Mouse (Mus musculus) kidney, embryonic 14.5 days (tissue): ENCODE measurements around the gene Foxo3. TPM values are rescaled to one million over a fixed set of nuclear protein-coding genes. Genes with fewer than 3 reads are reported as not detected.

Experiments used
- ATAC-seq: fragments of 200-750 bp; cut with Nextera tagmentation; 2 replicates; pipeline ENCODE4 v1.8.0; 2017; ENCODE audit warnings: moderate number of reproducible peaks, mild to moderate bottlenecking, moderate TSS enrichment, moderate library complexity; ENCODE audit not compliant: low FRiP score, low TSS enrichment
- H3K27ac ChIP-seq: fragments of 300-500 bp; sonication (generic); 2 replicates; pipeline ENCODE4 v1.5.1; 2014; ENCODE audit warnings: low read depth, mild to moderate bottlenecking, low read length, moderate library complexity, mixed read lengths
- H3K27me3 ChIP-seq: fragments of 300-500 bp; sonication (generic); 2 replicates; pipeline ENCODE4 v1.6.1; 2014; ENCODE audit warnings: mild to moderate bottlenecking, low read length; ENCODE audit not compliant: control insufficient read depth, insufficient read depth
- H3K36me3 ChIP-seq: fragments of 300-500 bp; sonication (generic); 2 replicates; pipeline ENCODE4 v1.6.1; 2014; ENCODE audit warnings: low read length, mixed read lengths; ENCODE audit not compliant: control insufficient read depth, insufficient read depth
- H3K4me1 ChIP-seq: fragments of 300-500 bp; sonication (generic); 2 replicates; pipeline ENCODE4 v1.6.1; 2014; ENCODE audit warnings: low read length, mixed read lengths; ENCODE audit not compliant: control insufficient read depth, insufficient read depth
- H3K4me2 ChIP-seq: fragments of 300-500 bp; sonication (generic); replicated peaks from 2 replicates; pipeline ENCODE4 v1.6.1; 2014; ENCODE audit warnings: low read depth, mild to moderate bottlenecking, low read length
- H3K4me3 ChIP-seq: fragments of 300-500 bp; sonication (generic); 2 replicates; pipeline ENCODE4 v1.5.1; 2014; ENCODE audit warnings: mild to moderate bottlenecking, low read length
- H3K9ac ChIP-seq: fragments of 300-500 bp; sonication (generic); 2 replicates; pipeline ENCODE4 v1.6.1; 2014; ENCODE audit warnings: low read depth, mild to moderate bottlenecking, low read length, moderate library complexity
- H3K9me3 ChIP-seq: fragments of 300-500 bp; sonication (generic); 2 replicates; pipeline ENCODE4 v1.6.1; 2016; ENCODE audit warnings: low read length; ENCODE audit not compliant: control insufficient read depth
- WGBS: fragments of 180-500 bp; shearing (Covaris S2); extraction: QIAGEN DNeasy Blood & Tissue Kit; methylation state at CpG from one replicate; pipeline ENCODE4 v1.1.7; 2014; 5-methylcytosine and 5-hydroxymethylcytosine counted together
- polyA plus RNA-seq: library from polyadenylated mRNA; unstranded; fragments of >200 nt; fragmentation: Nextera tagmentation; extraction: Ambion mirVana; gene quantifications from 2 replicates; pipeline ENCODE4 v1.2.1, GENCODE M21; 2014

Foxo3 gene
- polyA plus RNA-seq, 1 experiment from 2014 or later: 8.2 TPM

GRCm38 (mm10) chr10:42210641-42211040, 65.9 kb downstream of the Foxo3 start:
- Histone ChIP-seq H3K4me1 (no peaks in the 10 kb centered on the region), H3K27ac (no peak overlapping the region), H3K27me3 (no peaks in the 10 kb centered on the region), H3K9ac (no peak overlapping the region), H3K9me3 (no peaks in the 10 kb centered on the region), H3K4me3 (no peak overlapping the region), H3K36me3 (no peaks in the 10 kb centered on the region), H3K4me2 (no peak overlapping the region)
- ATAC-seq: no peak
- 63% methylated on average over 2 of the region's 2 CpGs for WGBS

GRCm38 (mm10) chr10:42209809-42210208, 66.7 kb downstream of the Foxo3 start:
- H3K4me1 ChIP-seq: peaks cover 5% of the 10 kb centered on the region; the same call in 1 of the 2 replicates
- H3K27me3 ChIP-seq: no peaks in the 10 kb centered on the region
- no peaks in the 10 kb centered on the region for H3K36me3 ChIP-seq
- 60% methylated on average over 6 of the region's 6 CpGs for WGBS
- H3K4me2 ChIP-seq: no peak overlapping the region
- no peaks in the 10 kb centered on the region for H3K9me3 ChIP-seq
- H3K9ac ChIP-seq: no peak overlapping the region
- H3K4me3 ChIP-seq: no peak overlapping the region
- H3K27ac ChIP-seq: no peak overlapping the region
- ATAC-seq: no peak

DNA sequence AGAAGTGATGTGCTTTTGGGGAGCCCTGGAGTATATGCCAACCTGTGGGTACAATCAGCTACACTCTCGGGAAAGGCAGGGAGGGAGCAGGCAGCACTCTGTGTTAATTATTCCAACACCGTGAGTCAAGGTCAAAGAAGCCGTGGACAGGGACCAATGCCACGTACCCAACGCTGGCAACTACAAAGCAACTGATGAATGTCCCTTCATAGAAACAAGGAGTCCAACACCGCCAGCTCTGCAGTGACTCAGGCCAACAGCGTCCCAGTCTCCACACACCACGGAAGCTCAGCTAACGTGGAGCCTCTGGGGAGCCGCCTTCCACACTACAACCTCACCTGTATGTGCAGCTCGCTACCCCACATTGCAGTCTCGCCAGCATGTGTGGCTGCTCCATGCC, 68.9 kb downstream of the Foxo3 start:
- H3K27ac ChIP-seq: no peak overlapping the region
- no peaks in the 10 kb centered on the region for H3K36me3 ChIP-seq
- ATAC-seq: no peak
- WGBS: 95% methylated on average over 12 of the region's 12 CpGs
- H3K4me1 ChIP-seq: peaks cover 13% of the 10 kb centered on the region; the same call in 1 of the 2 replicates
- no peaks in the 10 kb centered on the region for H3K27me3 ChIP-seq
- H3K9ac ChIP-seq: no peak overlapping the region
- H3K4me3 ChIP-seq: no peak overlapping the region
- no peaks in the 10 kb centered on the region for H3K9me3 ChIP-seq
- no peak overlapping the region for H3K4me2 ChIP-seq

GRCm38 (mm10) chr10:42204768-42205412, 71.7 kb downstream of the Foxo3 start:
- no peak overlapping the region; the same call in 1 of the 2 replicates for H3K27ac ChIP-seq
- H3K4me3 ChIP-seq: no peak overlapping the region
- no peaks in the 10 kb centered on the region for H3K27me3 ChIP-seq
- no peaks in the 10 kb centered on the region for H3K36me3 ChIP-seq
- H3K4me1 ChIP-seq: peaks cover 13% of the 10 kb centered on the region; the same call in 1 of the 2 replicates
- no peak overlapping the region for H3K9ac ChIP-seq
- H3K4me2 ChIP-seq: no peak overlapping the region
- no peak for ATAC-seq
- no peaks in the 10 kb centered on the region for H3K9me3 ChIP-seq
- 66% methylated on average over 20 of the region's 20 CpGs for WGBS

GRCm38 (mm10) chr10:42203321-42204155, 73.0 kb downstream of the Foxo3 start:
- Histone ChIP-seq H3K36me3 (no peaks in the 10 kb centered on the region), H3K27ac (no peak overlapping the region; the same call in 1 of the 2 replicates), H3K4me2 (no peak overlapping the region), H3K9ac (no peak overlapping the region), H3K27me3 (no peaks in the 10 kb centered on the region), H3K4me3 (no peak overlapping the region), H3K4me1 (peaks cover 13% of the 10 kb centered on the region; the same call in 1 of the 2 replicates), H3K9me3 (no peaks in the 10 kb centered on the region)
- WGBS: 50% methylated on average over 18 of the region's 18 CpGs
- ATAC-seq: no peak

DNA sequence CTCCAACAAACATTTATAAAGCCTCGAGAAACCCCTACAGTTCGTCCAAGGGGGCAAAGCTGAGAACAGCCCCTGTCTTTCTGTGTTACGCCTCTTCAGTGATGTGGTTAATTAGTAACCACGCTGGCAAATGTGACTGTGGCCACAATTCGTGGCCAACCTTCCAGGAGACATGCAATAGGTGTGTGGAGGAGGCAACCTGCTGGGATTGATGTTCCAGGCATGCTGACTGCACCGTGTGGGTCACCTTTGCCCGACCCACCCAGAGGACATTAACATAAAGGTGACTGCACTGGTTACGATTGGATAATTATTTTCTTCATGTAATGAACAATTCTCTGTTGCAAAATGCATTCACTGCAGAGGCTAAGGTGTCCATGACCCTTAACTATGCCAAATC, 74.0 kb downstream of the Foxo3 start:
- Histone ChIP-seq H3K36me3 (peaks cover 2% of the 10 kb centered on the region), H3K4me2 (no peak overlapping the region), H3K27me3 (no peaks in the 10 kb centered on the region), H3K27ac (no peak overlapping the region; the same call in 1 of the 2 replicates), H3K9ac (no peak overlapping the region), H3K4me3 (no peak overlapping the region), H3K9me3 (peaks cover 1% of the 10 kb centered on the region; the same call in 1 of the 2 replicates), H3K4me1 (peaks cover 13% of the 10 kb centered on the region; the same call in 1 of the 2 replicates)
- WGBS: 57% methylated on average over 8 of the region's 8 CpGs
- ATAC-seq: 0 out of 2 replicates have a peak, but pooled peaks have one; percentile 29

DNA sequence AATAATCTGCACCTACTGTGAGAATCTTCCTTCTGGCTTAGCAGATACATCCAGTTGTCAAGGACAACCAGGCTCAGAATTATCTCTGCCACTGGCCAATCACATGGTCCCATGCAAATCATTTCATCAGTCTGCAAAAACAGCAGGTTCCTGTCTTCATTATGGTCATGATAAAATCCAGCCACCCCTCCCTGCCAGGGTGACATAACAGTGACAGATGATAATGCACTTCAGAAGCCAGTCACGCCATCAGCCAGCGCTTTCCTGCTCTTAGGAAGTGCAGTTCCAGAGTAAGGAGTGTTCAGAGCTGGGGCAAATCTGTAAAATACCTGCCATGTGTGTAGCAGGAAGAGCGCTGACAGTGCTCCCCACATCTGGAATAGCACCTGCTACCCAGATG, 77.1 kb downstream of the Foxo3 start:
- ATAC-seq: no peak
- Histone ChIP-seq H3K9ac (no peak overlapping the region), H3K4me1 (peaks cover 12% of the 10 kb centered on the region; the same call in 1 of the 2 replicates), H3K4me3 (no peak overlapping the region), H3K4me2 (no peak overlapping the region), H3K27me3 (no peaks in the 10 kb centered on the region), H3K9me3 (peaks cover 6% of the 10 kb centered on the region), H3K27ac (no peak overlapping the region), H3K36me3 (peaks cover 18% of the 10 kb centered on the region)
- WGBS: 63% methylated on average over 3 of the region's 3 CpGs

GRCm38 (mm10) chr10:42198682-42199081, 77.9 kb downstream of the Foxo3 start:
- no peak for ATAC-seq
- no peaks in the 10 kb centered on the region for H3K27me3 ChIP-seq
- H3K27ac ChIP-seq: no peak overlapping the region
- H3K4me1 ChIP-seq: peaks cover 8% of the 10 kb centered on the region; the same call in 1 of the 2 replicates
- peaks cover 18% of the 10 kb centered on the region for H3K36me3 ChIP-seq
- no peak overlapping the region for H3K9ac ChIP-seq
- 71% methylated on average over 3 of the region's 3 CpGs for WGBS
- H3K9me3 ChIP-seq: peaks cover 6% of the 10 kb centered on the region
- no peak overlapping the region for H3K4me2 ChIP-seq
- no peak overlapping the region for H3K4me3 ChIP-seq

DNA sequence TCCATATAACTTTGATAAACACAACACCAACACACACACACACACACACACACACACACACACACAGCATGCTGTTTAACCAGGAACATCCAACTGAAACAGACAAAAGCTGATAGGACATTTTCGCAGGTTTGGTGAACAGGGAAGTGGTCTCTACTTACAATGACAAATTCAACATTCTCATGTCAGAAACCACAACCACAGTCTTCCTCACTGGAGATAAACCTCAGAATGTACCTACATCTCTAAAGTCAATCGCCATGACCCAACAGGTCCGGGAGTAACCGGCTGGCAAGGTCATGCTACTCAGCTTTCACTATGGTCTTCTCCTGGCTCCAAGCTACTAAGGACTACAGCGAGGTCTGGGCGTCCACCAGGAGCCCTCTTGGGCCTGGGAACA, 81.8 kb downstream of the Foxo3 start:
- Histone ChIP-seq H3K9ac (no peak overlapping the region), H3K27ac (no peak overlapping the region; the same call in 1 of the 2 replicates), H3K4me2 (no peak overlapping the region), H3K4me1 (peaks cover 23% of the 10 kb centered on the region), H3K4me3 (no peak overlapping the region), H3K27me3 (no peaks in the 10 kb centered on the region), H3K36me3 (peaks cover 18% of the 10 kb centered on the region), H3K9me3 (peaks cover 6% of the 10 kb centered on the region)
- no peak for ATAC-seq
- WGBS: 69% methylated on average over 6 of the region's 6 CpGs
